Mouse (Mus musculus) left cerebral cortex, adult 6 months (tissue): ENCODE results near the gene Clec4a1. TPM values are rescaled to one million over a fixed set of nuclear protein-coding genes. Genes with fewer than 3 reads are reported as not detected.

Experiments used
- long read RNA-seq, 2 experiments: library from polyadenylated mRNA; unstranded; transcript quantifications; one replicate each; pipeline ENCODE4 v2.0.0; 2019 to 2020
- polyA plus RNA-seq: library from polyadenylated mRNA; unstranded; fragments of <200 nt; fragmentation: Nextera tagmentation; gene quantifications from 2 replicates; pipeline ENCODE4 v1.2.3, GENCODE M21; 2021

The Clec4a1 gene
- polyA plus RNA-seq = 0.17 and 0.46 TPM in 2 replicates
- long read RNA-seq, experiment 1, partial matches to known transcripts = 0 of 1 reads
- long read RNA-seq, experiment 1, other reads (novel, unspliced or antisense) = 0 of 1 reads
- long read RNA-seq, experiment 2 = 0 reads

GRCm38 (mm10) chr6:122921451-122921850, at the start of gene Clec4a1:
Gene Clec4a1 (plus strand): TSS chr6:122921848.

GRCm38 (mm10) chr6:122873871-122874719, 47.6 kb upstream of the Clec4a1 start, which contains the start of gene Necap1:
Gene Necap1 (plus strand): TSS chr6:122874474.

GRCm38 (mm10) chr6:122952401-122952800, 30.8 kb downstream of the Clec4a1 start, which contains the start of gene Clec4a3:
Gene Clec4a3 (plus strand): TSS chr6:122952515.

Other genes starting within 250 kb of the Clec4a1 start
- gene Nanog, start 214.4 kb upstream of the Clec4a1 start, polyA plus RNA-seq = not detected in 2 replicates
- gene Slc2a3, start 120.2 kb upstream of the Clec4a1 start, polyA plus RNA-seq = 26.6 and 28.1 TPM in 2 replicates
- gene Foxj2, start 101.9 kb upstream of the Clec4a1 start, polyA plus RNA-seq = 3.8 and 5.0 TPM in 2 replicates
- 1.1 and 1.8 TPM in 2 replicates for gene C3ar1, start 65.7 kb upstream of the Clec4a1 start, polyA plus RNA-seq
- gene Necap1, start 47.4 kb upstream of the Clec4a1 start, polyA plus RNA-seq = 120 and 147 TPM in 2 replicates
- 2.2 and 2.6 TPM in 2 replicates for gene Clec4a3, start 30.7 kb downstream of the Clec4a1 start, polyA plus RNA-seq
- not detected in 2 replicates for gene Clec4a4, start 68.5 kb downstream of the Clec4a1 start, polyA plus RNA-seq
- gene Clec4b1, start 128.1 kb downstream of the Clec4a1 start, polyA plus RNA-seq = not detected in 2 replicates
- 2.3 and 2.5 TPM in 2 replicates for gene Clec4a2, start 184.6 kb downstream of the Clec4a1 start, polyA plus RNA-seq